Mouse (Mus musculus): Measurements from ENCODE around the gene Gm10842. TPM values are rescaled to one million over a fixed set of nuclear protein-coding genes. Genes with fewer than 3 reads are reported as not detected.
A peak's percentile ranks its signal among the peaks of the same experiment; 100 is the strongest.
"Not testable (repeated sequence)": the region's sequence is repeated elsewhere in the genome, so short reads cannot be mapped to it uniquely, and the experiment has no call there.

Gene Gm10842
- polyA plus RNA-seq (2016; fragmentation: Nextera tagmentation; extraction: Ambion mirVana), result not detected in 2 replicates

DNA sequence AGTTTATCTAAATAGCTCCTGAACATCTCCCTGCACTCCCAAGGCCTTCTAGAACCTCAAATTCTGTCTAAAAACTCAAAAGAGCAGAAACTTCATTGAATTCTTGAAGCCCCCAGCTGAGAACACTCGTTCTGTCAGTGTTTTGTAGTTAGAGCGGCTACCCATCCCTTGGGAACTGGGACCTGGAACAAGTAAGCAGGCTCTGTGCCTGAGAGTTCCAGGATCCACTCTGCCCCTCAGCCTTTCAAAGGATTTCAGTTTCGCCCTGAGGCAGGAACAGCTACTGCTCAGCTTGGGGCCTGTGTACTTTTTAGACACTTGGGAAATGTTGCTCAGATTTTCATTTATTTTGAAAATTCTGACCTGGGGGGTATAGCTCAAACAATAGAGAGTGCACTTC is at the start of gene Gm10842:
TSS of gene Gm10842 (plus strand) at position 301 of the 400 bp plus-strand sequence.
- Histone ChIP-seq H3K36me3 (no peaks in the 10 kb centered on the region), H3K27ac (ENCODE audit: poor library complexity, severe bottlenecking) (no peak within 1 kb of the TSS), H3K9me3 (replicated peaks) (no peaks in the 10 kb centered on the region), H3K9ac (no peak within 1 kb of the TSS), H3K27me3 (replicated peaks) (no peaks in the 10 kb centered on the region), H3K4me1 (replicated peaks) (peaks cover 7% of the 10 kb centered on the region), H3K4me3 (no peak within 1 kb of the TSS), H3K4me2 (no peak within 1 kb of the TSS)
- ATAC-seq (ENCODE audit: insufficient number of reproducible peaks, low FRiP score), result no peak
- 65% methylated on average over 3 of the region's 3 CpGs for WGBS

DNA sequence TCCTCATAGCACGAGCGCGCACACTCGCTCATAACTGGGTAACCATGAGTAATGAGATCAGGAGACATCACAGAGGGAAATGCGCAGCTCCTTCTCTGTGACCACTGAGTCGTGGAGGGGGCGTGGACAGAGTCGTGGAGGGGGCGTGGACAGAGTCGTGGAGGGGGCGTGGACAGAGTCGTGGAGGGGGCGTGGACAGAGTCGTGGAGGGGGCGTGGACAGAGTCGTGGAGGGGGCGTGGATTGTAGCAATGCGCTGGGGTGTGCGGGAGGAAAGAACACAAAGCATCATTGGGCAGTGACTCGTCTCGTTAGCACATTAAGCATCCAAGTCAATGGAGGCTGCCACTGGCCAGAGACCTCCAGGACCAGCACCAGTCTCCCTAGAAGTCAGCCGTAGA is 34.2 kb upstream of the Gm10842 start:
- not testable (repeated sequence) for H3K36me3 ChIP-seq; H3K4me2 ChIP-seq; ATAC-seq (ENCODE audit: insufficient number of reproducible peaks, low FRiP score); H3K27ac ChIP-seq (ENCODE audit: poor library complexity, severe bottlenecking); H3K4me3 ChIP-seq; H3K9ac ChIP-seq; H3K27me3 ChIP-seq (replicated peaks); H3K4me1 ChIP-seq (replicated peaks); H3K9me3 ChIP-seq (replicated peaks)
- 72% methylated on average over 22 of the region's 22 CpGs for WGBS

DNA sequence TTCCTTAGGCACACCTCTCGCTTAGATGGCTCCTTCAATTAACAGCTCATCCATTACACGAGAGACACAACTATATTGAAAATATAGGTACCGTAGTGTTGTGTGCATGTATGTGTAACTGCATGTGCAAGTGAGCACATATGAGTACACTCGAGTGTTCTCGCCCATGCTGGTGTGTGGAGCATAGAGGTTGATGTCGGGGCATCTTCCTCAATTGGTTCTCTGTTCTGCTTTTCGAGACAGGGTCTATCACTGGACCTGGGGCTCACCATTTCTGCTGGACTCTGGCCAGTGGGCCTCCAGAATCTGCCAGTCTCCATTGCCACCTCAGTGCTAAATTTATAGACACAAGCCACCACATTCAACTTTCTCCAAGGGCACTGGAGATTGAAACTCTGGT is 28.9 kb upstream of the Gm10842 start:
- Histone ChIP-seq H3K27me3 (replicated peaks) (0 out of 2 replicates have a peak, but pooled peaks cover 3% of the 10 kb centered on the region), H3K9me3 (replicated peaks) (no peaks in the 10 kb centered on the region), H3K4me2 (no peak overlapping the region), H3K36me3 (no peaks in the 10 kb centered on the region), H3K4me1 (replicated peaks) (no peaks in the 10 kb centered on the region), H3K27ac (ENCODE audit: poor library complexity, severe bottlenecking) (no peak overlapping the region), H3K4me3 (no peak overlapping the region), H3K9ac (no peak overlapping the region)
- WGBS, result 82% methylated on average over 7 of the region's 7 CpGs
- no peak for ATAC-seq (ENCODE audit: insufficient number of reproducible peaks, low FRiP score)

DNA sequence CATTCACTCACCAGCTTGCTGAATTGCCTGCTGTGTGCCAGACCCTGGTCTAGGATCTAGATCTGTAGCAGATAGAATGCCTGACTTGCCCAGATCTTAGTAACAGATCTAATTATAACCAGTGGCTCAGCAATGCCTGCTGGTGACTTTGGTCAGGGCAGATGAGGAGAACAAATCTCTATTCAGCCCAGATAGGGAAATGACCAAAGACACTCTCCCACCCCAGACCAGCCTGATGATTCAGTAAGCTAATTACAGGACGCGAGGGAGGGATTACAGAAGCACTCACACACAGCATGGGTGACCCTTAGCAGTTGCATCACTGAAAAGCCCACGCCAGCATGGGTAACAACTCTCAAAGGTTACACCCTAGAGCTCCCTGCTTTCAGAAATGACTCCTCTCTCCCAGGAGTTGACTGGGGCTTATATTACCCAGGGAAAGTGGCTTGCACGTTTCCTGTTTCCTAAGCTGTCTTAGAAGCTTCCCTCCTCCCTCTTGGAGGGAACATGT is 26.1 kb upstream of the Gm10842 start:
- H3K4me1 ChIP-seq (replicated peaks), result no peaks in the 10 kb centered on the region
- H3K36me3 ChIP-seq, result no peaks in the 10 kb centered on the region
- H3K4me2 ChIP-seq, result no peak overlapping the region
- 18% methylated on average over 4 of the region's 4 CpGs for WGBS
- H3K4me3 ChIP-seq, result no peak overlapping the region
- no peaks in the 10 kb centered on the region for H3K9me3 ChIP-seq (replicated peaks)
- no peak overlapping the region for H3K27ac ChIP-seq (ENCODE audit: poor library complexity, severe bottlenecking)
- 0 out of 2 replicates have a peak, but pooled peaks cover 3% of the 10 kb centered on the region for H3K27me3 ChIP-seq (replicated peaks)
- no peak overlapping the region for H3K9ac ChIP-seq
- ATAC-seq (ENCODE audit: insufficient number of reproducible peaks, low FRiP score), result no peak

DNA sequence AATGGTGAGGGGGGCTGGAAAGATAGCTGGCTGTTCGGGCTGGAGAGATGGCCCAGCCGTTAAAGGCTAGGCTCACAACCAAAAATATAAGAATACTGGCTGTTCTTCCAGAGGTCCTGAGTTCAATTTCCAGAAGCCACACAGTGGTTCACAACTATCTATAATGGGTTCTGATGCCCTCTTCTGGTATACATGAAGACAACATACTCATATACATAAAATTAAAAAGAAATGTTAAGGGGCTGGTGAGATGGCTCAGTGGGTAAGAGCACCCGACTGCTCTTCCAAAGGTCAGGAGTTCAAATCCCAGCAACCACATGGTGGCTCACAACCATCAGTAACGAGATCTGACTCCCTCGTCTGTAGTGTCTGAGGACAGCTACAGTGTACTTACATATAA is 24.9 kb upstream of the Gm10842 start:
- not testable (repeated sequence) for H3K4me3 ChIP-seq; ATAC-seq (ENCODE audit: insufficient number of reproducible peaks, low FRiP score); H3K9ac ChIP-seq; H3K4me2 ChIP-seq; H3K27me3 ChIP-seq (replicated peaks); H3K36me3 ChIP-seq; H3K27ac ChIP-seq (ENCODE audit: poor library complexity, severe bottlenecking); H3K4me1 ChIP-seq (replicated peaks); H3K9me3 ChIP-seq (replicated peaks)
- 81% methylated on average over 5 of the region's 5 CpGs for WGBS

DNA sequence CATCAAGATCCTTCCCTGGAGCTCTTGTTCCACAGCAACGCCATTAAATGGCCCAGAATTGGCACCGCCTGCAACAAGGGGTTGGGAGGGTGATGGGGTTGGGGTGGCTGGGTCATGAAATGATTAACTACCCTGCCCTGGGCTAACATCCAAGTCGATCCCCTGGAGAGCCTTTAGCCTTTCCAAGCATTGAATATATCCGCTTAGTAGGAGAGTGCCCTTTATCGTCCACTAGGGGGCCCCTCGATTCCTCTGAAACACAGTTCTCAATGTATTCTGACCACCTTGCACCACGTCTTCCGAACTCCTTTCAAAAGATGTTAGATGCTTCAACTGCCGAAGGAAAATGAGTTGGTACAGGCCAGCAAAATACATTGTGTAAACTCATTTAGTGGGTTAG is 22.7 kb upstream of the Gm10842 start:
- Histone ChIP-seq H3K4me1 (replicated peaks) (peaks cover 10% of the 10 kb centered on the region), H3K4me3 (no peak overlapping the region), H3K36me3 (no peaks in the 10 kb centered on the region), H3K9ac (no peak overlapping the region), H3K9me3 (replicated peaks) (no peaks in the 10 kb centered on the region), H3K27ac (ENCODE audit: poor library complexity, severe bottlenecking) (no peak overlapping the region), H3K4me2 (no peak overlapping the region), H3K27me3 (replicated peaks) (0 out of 2 replicates have a peak, but pooled peaks cover 3% of the 10 kb centered on the region)
- WGBS, result 11% methylated on average over 9 of the region's 9 CpGs
- no peak for ATAC-seq (ENCODE audit: insufficient number of reproducible peaks, low FRiP score)

DNA sequence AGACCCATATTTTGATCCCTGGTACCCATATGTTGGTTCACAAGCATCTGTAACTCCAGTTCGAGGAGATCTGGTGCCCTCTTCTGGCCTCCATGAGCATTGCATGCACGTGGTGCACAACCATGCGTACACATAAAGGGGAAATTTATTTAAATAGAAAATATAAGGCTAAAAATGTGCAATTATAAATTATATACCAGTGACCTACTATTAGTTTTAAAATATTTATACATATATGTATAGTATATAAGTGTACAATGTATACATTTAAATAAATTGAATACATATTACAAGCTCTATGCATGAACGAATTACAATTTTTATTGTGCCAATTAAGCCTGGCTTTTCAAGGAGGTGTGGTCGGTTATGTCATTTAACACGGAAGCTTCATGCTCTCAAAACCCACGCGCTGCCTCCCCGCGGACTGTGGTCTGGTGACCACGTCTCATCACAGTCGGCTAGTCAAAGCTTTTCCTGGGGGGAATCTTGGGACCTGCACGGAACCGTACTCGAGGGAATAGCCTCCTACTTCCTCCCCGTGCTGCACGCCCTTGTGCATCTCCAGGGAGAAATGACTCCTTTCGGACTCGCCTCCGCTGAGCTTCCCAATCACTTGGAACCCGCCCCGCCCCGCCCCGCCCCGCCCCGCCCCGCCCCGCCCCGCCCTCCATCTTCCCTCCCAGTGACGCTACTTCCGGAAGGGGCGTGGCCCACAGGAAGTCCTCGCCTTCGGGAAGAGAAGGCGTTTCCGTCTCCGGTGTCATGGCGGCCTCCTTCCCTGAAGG is 20.8 kb upstream of the Gm10842 start, which contains the start of gene Mettl2:
TSS of gene Mettl2 (plus strand) at position 691 of the 785 bp plus-strand sequence.
- ATAC-seq (ENCODE audit: insufficient number of reproducible peaks, low FRiP score), result peak; percentile 92
- 1% methylated on average over 31 of the region's 38 CpGs for WGBS
- peaks cover 10% of the 10 kb centered on the region for H3K4me1 ChIP-seq (replicated peaks)
- no peaks in the 10 kb centered on the region for H3K9me3 ChIP-seq (replicated peaks)
- peak within 1 kb of the TSS; percentile 78 for H3K9ac ChIP-seq
- H3K36me3 ChIP-seq, result peaks cover 15% of the 10 kb centered on the region
- H3K27ac ChIP-seq (ENCODE audit: poor library complexity, severe bottlenecking), result peak within 1 kb of the TSS; percentile 45; the same call in 1 of the 2 replicates
- peak within 1 kb of the TSS; percentile 80 for H3K4me3 ChIP-seq
- peak within 1 kb of the TSS; percentile 91 for H3K4me2 ChIP-seq
- 0 out of 2 replicates have a peak, but pooled peaks cover 3% of the 10 kb centered on the region for H3K27me3 ChIP-seq (replicated peaks)

DNA sequence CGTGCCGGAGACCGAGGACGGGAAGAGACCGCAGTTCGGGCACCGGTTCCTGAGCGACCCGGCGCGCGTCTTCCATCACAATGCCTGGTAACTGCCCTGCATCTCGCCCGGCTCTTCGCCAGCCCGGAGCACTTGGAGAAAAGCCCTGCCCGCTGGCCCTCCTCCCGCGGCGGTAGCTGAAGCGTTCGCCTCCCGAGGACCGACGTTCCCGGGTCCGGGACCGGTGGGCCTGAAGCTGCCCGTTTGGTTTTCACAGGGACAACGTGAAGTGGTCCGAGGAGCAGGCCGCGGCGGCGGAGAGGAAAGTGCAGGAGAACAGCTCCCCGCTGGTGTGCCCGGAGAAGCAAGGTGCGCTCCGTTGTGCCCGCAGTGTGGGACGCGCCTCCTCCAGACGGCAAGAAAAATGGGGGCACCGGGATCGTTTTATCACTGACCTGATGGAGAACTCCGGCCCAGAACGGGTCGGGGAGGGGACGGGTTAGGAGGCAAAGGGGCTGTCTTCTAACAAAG is 20.1 kb upstream of the Gm10842 start:
- H3K27me3 ChIP-seq (replicated peaks), result 0 out of 2 replicates have a peak, but pooled peaks cover 3% of the 10 kb centered on the region
- peak overlapping the region; percentile 91 for H3K4me2 ChIP-seq
- H3K4me3 ChIP-seq, result peak overlapping the region; percentile 80
- peaks cover 19% of the 10 kb centered on the region for H3K36me3 ChIP-seq
- no peaks in the 10 kb centered on the region for H3K9me3 ChIP-seq (replicated peaks)
- peak overlapping the region; percentile 78 for H3K9ac ChIP-seq
- 0 out of 2 replicates have a peak, but pooled peaks have one; percentile 10 for ATAC-seq (ENCODE audit: insufficient number of reproducible peaks, low FRiP score)
- peaks cover 10% of the 10 kb centered on the region for H3K4me1 ChIP-seq (replicated peaks)
- WGBS, result under 1% methylated on average over 49 of the region's 49 CpGs
- H3K27ac ChIP-seq (ENCODE audit: poor library complexity, severe bottlenecking), result no peak overlapping the region

DNA sequence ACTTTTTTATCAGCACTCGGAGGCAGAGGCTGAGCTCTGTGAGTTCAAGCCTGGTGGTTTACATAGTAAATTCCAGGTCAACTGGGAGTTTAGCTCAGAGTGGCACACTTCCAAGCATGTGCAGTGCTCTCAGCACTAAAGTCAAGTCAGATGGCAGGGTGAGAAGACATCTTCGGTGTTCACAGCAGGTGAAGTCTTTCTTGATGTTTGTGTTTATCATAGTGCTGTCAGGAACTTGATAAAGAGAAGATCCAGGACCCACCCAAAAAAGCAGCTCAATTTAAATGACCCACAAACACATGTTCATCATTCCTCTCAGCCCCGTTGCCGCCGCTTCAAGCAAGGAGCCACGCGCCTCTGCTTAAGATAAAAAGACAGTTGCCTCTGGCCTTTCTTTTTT is 11.0 kb upstream of the Gm10842 start:
- H3K9me3 ChIP-seq (replicated peaks), result no peaks in the 10 kb centered on the region
- H3K9ac ChIP-seq, result no peak overlapping the region
- H3K4me2 ChIP-seq, result no peak overlapping the region
- peaks cover 94% of the 10 kb centered on the region for H3K36me3 ChIP-seq
- ATAC-seq (ENCODE audit: insufficient number of reproducible peaks, low FRiP score), result no peak
- no peak overlapping the region for H3K4me3 ChIP-seq
- no peak overlapping the region for H3K27ac ChIP-seq (ENCODE audit: poor library complexity, severe bottlenecking)
- no peaks in the 10 kb centered on the region for H3K4me1 ChIP-seq (replicated peaks)
- H3K27me3 ChIP-seq (replicated peaks), result no peaks in the 10 kb centered on the region
- 88% methylated on average over 7 of the region's 7 CpGs for WGBS

DNA sequence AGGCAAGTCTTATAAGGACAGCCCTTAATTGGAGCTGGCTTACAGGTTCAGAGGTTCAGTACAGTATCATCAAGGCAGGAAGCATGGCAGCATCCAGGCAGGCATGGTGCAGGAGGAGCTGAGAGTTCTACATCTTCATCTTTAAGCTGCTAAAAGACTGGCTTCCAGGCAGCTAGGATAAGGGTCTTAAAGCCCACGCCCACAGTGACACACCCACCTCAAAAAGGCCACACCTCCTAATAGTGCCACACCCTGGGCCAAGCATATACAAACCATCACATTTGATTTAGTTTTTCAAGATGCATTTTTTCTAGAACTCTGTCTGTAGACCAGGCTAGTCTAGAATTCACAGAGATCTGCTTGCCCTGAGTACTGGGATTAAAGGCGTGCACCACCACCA is 9.4 kb upstream of the Gm10842 start:
- H3K27me3 ChIP-seq (replicated peaks); H3K27ac ChIP-seq (ENCODE audit: poor library complexity, severe bottlenecking); H3K4me1 ChIP-seq (replicated peaks); ATAC-seq (ENCODE audit: insufficient number of reproducible peaks, low FRiP score); H3K4me2 ChIP-seq; H3K4me3 ChIP-seq; H3K9me3 ChIP-seq (replicated peaks); H3K9ac ChIP-seq: not testable (repeated sequence)
- peaks cover 88% of the 10 kb centered on the region for H3K36me3 ChIP-seq
- 91% methylated on average over 2 of the region's 2 CpGs for WGBS

DNA sequence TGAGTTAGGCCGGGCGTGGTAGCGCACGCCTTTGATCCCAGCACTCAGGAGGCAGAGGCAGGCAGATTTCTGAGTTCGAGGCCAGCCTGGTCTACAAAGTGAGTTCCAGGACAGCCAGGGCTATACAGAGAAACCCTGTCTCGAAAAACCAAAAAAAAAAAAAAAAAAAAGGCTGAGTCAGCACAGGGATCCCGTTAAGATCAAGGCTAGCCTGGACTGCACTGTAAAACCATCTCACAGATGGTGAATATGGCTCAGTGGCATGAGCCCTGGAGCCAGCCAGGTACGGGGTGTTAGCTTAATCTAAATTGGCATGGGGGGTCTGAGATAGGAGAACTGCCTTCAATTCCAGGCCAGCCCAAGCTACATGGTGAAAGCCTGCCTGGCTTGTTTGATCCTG is 6.2 kb upstream of the Gm10842 start:
- not testable (repeated sequence) for H3K27me3 ChIP-seq (replicated peaks); H3K4me2 ChIP-seq; H3K4me3 ChIP-seq; ATAC-seq (ENCODE audit: insufficient number of reproducible peaks, low FRiP score); H3K9ac ChIP-seq; H3K27ac ChIP-seq (ENCODE audit: poor library complexity, severe bottlenecking); H3K4me1 ChIP-seq (replicated peaks); H3K9me3 ChIP-seq (replicated peaks)
- 88% methylated on average over 8 of the region's 8 CpGs for WGBS
- H3K36me3 ChIP-seq, result peaks cover 56% of the 10 kb centered on the region

All from heart, embryonic 12.5 days (tissue).